Mouse (Mus musculus): ENCODE measurements around the gene Serpinf1.

- TF ChIP-seq CTCF (IDR thresholded peaks at IDR 0.05; ENCODE audit: low read depth, low read length) (no peak), GATA2 (IDR thresholded peaks at IDR 0.05; ENCODE audit: borderline replicate concordance, low read depth, low read length) (no peak), TAL1 (conservative IDR thresholded peaks at IDR 0.05; ENCODE audit: low read depth, low read length) (no peak)
Measured at GRCm38 (mm10) chr11:75450936-75451335, 28.4 kb upstream of the Serpinf1 start.

Measured in G1E (cell line).